Mouse (Mus musculus) embryo, embryonic 9.5 days (tissue): Measurements from ENCODE around the gene Tacc2.

ENCODE experiments used
- DNase-seq: peaks from one replicate; pipeline ENCODE4 v3.0.0-alpha.2; 2017; ENCODE audit errors: extremely low spot score

Tacc2 gene

DNA sequence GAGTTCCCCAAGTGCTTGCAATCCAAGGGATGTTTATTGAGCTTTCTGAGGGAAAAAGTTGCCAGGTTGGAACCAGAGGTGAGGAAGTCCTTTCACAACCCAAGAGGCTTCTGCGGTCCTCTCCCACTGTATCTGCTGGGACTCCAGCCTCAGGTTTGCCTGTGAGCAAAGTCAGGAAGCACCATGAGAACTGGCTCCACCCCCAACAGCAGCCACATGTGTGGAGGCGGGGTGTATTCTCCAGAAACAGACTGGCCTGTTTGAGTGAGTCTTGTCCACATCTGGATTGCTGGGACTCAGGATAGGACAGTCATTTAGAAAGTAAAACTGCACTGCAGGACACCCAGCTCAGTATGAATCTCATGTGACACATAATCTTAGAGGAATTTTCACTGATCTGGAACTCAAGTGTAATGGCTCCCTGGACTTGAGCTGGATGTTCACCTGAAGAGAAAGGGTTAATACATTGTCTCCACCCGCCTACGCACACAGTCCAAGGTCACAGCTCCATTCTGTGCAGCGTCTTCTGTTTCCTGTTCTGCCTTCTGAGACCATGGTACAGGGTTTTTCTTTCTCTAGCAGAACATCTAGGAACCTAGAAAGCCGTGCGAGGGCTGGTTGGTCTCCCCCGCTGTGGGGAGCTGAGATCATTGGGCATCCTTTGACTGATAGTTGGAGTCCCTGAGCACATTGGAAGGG is 149.6 kb downstream of the Tacc2 start:
- DNase-seq, result no peak

DNA sequence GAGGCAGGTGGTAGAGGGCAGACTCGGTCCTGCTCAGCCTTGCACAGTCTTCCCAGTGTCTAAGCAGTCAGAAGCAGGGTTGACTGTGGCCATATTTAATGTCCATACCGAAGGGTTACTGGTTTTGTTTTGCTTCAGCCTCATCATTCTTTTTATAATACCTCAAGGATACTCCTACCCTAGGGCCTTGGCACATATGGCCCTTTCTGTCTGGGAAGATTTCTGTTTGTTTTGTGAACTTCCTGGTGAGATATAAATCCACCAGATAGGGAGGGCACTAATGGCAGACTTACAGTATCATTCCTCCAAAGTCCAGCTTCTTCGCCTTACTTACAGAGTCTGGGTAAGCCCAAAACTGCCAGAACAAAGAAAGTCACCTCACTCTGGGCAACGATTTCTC is 150.3 kb downstream of the Tacc2 start:
- DNase-seq, result no peak

DNA sequence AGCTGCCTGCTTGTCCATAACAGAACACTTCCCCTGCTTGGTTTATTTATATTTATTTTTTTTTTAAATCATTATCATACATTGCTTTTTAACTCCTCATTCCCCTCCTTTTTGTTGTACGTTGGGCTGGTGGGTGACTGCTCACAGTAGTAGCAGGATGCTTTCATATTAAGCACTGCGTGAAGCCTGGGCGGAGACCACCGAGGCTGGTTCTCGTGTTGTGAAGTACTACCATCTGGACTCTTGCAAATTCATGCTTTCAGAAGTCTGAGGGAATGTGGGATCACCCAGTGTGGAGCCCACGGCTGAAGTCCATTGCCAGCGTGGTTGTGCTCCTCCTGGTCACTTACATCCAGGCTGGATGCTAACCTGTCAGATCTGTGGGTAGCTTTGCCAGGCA is 154.6 kb downstream of the Tacc2 start:
- no peak for DNase-seq

DNA sequence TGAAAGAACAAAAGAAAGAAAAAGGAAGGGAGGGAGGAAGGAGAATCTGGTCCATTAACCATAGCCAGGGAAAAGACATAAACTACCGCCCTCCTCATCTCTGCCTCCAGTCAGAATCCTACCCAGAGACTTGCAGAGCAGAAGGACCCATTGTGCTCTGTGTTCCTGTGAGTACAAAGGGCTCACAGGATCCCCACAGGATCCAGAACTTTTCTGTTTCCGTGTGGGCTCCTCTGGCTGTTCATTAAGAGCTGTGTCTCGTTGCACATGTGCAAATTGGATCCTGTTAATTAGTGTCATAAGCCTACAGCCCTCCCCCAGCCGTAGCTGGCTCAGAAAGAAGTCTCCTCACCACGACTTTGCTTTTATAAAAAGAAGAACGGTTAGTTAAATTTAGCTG is 155.7 kb downstream of the Tacc2 start:
- no peak for DNase-seq

DNA sequence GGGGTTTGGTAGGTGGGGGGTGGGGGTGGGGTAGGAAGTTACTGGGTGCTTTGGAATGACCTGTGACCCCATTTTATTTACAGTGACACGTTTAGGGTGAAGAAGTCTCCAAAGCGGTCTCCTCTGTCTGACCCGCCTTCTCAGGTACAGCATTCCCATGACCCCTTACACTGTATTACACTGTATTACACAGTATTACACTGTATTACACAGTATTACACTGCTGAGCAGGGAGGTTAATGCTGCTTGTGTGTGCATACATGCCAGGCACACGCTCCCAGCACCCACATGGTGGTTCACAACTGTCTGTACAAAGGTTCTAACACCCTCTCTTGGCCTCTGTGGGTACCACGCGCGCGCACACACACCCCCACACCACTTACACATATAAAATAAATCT is 156.2 kb downstream of the Tacc2 start:
- no peak for DNase-seq

DNA sequence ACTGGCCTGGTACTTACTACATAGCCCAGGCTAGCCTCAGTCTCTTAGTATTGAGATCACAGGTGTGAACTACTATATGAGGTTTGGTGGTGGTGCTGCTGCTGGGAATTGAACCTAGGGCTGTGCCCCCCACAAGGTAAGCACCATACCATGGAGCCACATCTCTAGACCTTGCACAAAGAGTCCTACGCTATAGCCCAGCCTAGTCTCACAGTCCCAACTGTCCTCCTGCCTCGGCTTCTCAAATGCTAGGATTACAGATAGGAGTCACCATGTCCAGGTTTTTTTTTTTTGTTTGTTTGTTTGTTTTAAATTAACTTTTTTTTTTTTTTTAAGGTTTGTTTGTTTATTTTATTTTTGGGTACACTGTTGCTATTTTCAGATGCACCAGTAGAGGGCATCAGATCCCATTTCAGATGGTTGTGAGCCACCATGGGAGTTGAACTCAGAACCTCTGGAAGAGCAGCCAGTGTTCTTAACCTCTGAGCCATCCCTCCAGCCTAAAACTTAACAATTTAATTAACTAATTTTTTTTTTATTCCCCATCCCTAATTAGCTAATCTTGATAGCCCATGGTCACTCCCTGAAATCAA is 157.1 kb downstream of the Tacc2 start:
- no peak for DNase-seq

DNA sequence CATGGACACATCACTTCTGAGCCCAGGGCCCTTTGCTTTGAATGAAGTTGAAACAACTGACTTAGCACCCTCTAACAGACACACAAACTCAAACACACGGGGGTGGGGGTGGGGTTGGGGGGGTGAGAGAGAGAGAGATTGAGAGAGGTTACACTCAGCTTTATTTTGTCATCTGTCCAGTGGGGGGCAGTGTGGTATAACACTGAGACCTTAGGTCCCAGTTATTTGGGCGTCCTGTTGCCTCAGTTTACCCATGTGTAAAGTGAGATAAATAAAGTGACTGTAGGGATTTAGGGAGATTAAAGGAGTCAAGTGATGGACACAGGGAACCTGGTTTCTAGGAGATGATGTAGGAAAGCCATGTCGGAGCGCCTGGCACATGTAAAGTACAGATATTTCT is 163.9 kb downstream of the Tacc2 start:
- no peak for DNase-seq

DNA sequence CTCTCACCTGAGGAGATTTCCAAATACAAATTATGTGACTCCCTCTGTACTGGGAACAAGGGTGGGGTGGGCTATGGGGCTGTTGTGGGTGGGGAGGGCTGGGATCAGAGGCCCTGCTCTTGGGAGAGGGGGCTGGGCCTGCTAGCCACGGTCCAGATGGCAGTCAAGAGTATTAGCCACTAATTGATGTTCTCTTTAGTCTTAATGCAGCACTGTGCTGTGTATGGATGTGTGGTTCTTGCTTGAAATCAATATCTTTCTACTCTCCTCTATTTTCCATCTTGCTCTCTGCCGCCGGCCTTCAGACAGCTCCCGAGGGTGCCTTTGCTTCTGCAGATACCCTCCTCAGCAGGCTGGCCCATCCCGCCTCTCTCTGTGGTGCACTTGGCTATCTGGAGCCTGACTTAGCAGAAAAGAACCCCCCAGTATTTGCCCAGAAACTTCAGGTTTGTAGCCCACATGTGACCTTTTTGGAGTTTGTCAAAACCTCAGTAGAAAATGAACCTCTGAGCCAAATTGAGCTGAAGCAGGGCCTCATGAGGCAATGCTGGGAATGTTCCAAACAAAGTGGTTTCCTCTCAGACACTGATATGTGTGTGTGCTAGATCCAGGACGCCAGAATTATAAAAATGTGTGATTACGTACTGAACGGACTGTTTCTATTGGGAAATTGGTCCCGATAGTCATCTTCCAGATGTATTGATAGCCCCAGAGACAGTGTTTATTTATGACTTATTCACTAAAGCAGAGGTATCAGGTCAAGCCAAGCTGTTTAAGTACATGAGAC is 166.2 kb downstream of the Tacc2 start:
- no peak for DNase-seq

DNA sequence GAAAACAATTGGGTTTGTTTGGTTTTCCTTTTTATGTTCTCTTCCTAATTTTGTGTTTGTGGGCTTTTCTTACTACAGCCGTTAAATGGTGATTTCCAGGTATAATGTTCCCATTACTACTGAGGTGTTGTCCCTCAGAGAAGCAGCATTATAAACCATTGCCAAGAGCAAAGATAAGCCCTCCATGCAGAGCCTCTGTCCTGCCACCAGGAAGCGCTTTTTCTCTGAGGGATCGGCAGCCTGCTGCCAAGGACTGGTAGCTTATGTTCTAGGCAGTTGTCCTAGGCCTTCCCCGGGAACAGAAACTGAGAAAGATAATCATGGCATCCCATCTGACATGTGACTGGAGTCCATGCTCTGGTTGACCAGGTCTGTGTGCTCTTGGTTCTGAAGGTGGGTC is 171.9 kb downstream of the Tacc2 start:
- DNase-seq, result no peak

DNA sequence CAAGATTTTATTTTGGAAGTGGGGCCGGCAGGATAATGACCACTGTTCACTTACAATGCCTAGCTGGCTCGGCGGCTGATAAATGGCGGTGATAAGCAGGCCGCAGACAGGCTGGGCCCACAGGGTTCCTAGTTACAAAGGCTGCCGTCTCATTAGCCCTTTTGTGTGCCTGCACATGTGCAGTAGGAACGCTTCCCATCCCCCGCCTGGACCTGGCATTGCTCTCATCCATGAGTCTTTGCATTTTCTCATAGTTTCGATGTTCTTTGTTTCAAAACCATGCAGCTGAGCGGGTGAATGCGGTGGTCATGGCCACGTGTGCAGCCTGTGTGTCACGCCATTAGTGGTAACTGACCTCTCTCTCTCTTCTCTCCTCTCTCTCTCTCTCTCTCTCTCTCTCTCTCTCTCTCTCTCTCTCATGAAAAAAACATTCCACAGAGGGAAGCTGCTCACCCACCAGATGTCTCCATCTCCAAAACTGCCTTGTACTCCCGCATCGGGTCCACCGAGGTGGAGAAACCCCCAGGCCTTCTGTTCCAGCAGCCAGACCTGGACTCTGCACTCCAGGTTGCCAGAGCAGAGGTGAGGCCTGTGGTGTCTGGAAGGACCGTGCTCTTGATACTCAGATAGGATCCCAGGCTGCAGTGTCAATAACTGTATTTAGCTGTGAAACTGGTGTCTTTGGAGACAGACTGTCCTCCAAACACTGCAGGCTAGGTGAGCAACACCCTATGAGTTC is 173.7 kb downstream of the Tacc2 start:
- DNase-seq, result peak; percentile 60

DNA sequence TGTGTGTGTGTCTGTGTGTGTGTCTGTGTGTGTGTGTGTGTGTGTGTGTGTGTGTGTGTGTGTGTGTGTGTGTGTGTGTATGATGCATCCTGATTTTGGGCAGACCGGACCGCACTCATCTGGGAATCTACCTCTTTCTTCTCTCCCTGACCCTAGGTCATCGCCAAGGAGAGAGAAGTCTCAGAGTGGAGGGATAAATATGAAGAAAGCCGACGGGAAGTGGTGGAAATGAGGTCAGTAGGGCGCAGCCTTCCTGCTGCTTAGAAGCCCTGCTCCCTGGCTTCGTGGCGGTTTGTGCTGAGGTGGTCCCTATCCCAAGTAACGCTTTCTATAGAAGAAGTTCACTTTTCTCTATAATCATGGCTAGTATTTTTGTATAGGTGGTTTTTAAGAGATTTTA is 174.4 kb downstream of the Tacc2 start:
- DNase-seq, result no peak

DNA sequence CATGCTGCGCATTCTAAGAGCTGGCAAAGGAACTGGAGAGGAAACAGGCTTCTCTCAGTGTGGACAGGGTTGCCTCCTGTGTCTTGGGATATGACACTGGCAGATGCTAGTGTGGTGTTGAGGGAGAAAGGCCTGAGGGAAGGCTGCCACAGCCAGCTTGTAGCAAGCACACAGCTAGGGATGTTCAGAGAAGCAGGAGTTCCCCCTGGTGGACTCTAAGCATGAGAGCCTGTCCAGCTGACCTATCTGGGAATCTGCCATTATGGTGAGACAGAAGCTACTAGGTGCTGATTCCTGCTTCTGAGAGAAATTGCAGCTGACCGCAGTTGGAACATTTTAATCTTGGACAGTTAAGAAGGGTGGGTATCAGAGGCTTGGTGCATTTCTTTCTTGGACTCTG is 177.6 kb downstream of the Tacc2 start:
- no peak for DNase-seq

DNA sequence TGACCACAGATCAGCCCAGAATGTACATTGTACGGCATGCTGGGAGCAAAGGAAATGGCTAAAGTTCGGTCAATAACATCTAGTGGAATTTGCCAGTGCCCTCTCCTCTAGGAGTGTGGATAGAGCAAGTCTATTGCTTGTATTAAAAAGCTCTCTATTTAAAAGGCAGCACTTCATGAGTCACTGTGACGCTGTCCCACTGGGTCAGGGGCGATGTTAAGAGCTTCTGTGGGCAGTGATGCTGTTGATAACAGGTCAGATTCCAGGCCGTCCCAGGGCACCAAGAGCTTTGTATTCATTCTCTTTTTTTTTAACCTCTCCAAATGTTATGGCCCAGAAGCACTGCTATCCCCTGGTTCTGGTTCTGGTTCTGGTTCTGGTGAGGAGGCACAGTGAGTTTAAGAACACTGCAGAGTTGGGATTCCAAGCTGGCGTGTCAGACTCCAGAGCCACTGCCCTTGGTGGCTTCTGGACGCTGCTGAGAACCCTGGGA is 179.2 kb downstream of the Tacc2 start:
- no peak for DNase-seq

DNA sequence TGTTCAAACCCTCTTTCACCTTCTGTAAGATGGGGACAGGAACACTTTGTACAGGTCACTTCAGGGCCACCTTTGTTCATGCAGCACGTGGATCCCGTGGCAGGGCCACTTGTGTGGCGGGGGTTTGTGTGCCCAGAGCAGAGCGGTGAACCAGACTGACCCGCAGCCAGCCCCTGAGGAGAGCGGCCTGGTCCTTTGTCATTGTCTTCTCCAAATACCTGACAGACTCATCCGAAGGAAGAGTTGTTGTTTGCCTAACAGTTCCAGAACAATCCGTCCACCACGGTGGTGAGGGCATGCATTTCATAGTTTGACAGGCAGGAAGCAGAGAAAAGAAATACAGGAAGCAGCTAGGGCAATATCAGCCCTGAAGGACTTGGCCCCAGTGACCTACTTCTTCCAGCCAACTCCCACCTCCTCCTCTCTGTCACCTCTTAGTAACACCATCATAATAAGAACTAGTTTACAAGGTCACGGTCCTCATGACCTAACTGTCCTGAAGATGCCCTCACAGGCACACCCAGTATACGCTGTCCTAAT is 180.2 kb downstream of the Tacc2 start:
- DNase-seq, result no peak

DNA sequence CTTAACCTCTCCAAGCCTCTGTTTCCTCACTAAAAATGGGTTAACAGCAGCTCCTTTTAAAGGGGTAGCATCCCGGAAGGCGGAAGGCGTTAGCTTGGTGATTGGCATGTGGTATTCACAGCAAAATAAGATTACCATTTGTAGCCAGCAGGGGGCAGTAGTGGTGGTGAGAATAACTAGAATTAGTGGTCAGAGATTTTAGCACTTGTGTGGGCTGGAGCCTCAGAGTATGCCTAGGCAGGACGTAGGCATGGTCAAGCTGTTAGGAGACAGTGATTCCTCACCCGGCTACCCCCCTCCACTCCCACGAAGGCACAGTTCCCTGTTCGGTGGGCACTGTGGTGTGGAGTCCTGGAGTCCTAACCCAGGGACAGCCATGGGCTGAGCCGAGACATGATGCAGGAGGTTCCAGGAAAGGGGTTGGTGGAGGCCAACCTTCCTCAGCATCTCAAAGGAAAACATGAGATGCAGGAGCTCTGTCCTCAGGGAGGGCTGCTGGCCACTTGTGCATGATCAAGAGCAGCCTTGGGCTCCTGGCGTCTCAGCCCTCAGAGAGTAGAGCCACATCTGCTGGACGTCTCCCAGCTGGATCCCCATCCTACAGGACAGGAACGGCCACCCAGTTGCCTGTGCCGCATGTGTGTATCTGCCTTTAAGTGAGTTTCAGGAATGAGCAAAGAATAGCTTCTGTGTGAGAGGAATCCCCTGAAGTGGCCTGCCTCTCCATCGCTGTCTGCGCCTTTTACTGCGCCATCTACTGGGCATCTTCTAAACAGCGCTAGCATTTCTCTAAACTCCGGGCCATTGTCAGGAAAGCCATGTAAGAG is 185.0 kb downstream of the Tacc2 start:
- DNase-seq, result peak; percentile 77

DNA sequence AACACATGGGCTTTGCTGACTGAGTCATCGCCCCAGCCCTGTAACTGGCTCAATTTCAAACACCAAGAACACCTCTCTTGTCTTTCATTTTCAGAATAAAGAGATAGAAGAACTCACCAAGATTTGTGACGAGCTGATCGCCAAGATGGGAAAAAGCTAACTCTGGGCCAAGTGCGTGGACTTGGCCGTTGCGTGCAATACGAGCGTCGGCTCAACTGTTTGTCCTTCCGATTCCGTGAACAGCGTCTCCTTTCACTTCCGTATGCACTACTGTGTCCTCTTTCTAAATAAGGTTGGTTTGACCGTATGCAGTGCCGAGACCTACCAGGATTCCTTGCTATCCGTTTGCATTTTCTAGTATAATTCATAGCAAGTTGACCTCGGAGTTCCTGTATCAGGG is 186.9 kb downstream of the Tacc2 start:
- no peak for DNase-seq

DNA sequence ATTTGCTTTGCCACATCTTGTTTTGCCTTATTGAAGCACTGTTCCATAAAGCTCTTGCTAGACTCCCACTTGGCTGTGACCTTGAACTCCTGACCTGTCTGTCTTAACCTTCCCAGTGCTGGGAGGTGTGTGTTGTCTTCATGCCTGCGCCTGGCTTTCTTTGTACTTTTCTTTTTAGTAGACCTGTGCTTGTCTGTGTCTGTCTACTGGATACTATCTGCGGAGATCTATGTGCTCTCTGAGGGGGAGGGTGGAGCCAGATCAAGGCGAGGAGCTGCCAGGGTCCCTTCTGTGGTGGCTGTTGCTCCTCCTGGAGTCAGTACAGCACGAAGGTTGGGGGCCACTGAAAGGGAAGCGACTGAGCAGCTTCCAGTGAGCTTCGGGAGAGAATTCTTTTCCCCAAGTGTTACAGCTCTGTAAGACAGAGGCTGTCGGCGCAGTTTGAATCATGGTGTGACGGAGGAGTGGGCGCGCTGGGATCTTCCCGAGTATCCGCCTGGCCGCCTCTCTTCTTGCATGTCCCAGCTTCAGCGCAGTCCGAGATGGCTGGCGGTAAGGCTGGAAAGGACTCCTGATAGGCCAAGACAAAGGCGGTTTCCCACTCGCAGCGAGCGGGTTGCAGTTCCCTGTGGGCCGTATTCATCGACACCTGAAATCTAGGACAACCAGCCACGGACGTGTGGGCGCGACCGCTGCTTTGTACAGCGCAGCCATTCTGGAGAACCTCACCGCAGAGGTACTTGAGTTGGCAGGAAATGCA is 189.4 kb downstream of the Tacc2 start:
- no peak for DNase-seq

DNA sequence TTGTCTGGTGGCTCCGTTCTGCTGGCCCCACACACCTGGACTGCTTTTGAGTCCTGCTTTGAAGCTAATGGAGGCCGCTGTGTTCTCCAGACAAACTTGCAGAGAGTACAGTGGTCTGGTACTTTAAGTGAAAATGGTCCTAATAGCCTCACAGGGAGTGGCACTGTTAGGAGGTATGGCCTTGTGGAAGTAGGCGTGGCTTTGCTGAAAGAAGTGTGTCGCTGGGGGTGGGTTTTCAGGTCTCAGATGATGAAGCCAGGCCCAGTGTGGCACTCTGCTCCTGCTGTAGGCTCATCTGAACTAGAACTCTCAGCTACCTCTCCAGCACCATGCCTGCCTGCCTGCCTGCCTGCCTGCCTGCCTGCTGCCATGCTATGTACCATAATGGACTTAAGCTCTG is 190.9 kb downstream of the Tacc2 start:
- no peak for DNase-seq

DNA sequence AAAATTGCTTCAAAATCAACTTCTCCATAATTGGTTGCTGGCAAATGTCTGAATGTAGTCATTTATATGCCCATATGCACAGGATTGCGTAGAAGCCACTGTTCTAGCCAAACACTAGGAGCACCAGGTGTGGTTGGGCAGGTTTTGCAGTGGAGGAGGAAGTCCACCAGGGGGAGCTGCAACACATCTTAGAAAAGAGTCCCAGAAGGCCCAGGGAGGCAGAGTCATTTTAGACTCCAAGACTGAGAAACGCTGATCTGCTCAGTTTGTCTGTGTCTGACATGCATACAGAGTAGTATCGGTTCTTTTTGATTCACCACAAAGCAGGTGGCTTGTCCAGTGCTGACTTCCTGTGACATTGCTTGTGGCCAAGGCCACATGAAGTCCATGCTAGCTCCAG is 193.5 kb downstream of the Tacc2 start:
- DNase-seq, result peak; percentile 78

DNA sequence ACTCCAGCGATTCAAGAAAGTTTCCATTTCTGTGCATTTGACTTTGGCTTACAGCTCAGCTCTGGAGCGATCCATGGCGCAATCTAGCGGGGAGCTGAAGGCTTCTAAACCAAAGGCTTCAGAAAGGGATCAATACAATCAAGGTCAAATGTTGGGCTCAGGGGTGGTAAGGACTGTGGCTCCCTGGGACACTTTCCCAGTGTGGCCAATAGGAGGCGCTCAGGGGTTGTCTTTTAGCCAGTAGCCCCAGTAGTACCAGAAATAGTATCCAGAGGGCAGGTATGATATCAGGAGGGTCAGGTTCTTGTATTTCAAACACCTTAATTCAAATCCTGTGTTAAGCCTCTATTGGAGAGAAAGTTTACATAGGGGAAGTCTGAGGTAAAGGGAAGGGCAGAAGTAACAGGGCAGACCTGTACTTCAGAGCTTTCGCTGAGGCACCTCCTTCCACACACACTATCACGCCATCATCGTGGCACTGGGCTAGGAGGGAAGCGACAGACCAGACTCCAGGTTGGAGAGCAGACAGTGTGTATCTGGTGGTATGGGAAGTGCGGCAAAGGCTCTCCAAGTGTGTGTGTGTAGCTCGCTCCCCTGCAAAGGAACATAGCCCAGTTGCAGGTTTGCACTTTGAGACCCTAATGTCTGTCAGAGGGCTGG is 196.1 kb downstream of the Tacc2 start:
- peak; percentile 41 for DNase-seq
